Mouse (Mus musculus) stomach, embryonic 14.5 days (tissue): ENCODE results near the gene Wdr70. TPM values are rescaled to one million over a fixed set of nuclear protein-coding genes. Genes with fewer than 3 reads are reported as not detected.

Experiments used
- ATAC-seq: fragments of 200-750 bp; cut with Nextera tagmentation; 2 replicates; pipeline ENCODE4 v1.8.0; 2017; ENCODE audit warnings: low read depth, moderate TSS enrichment; ENCODE audit not compliant: insufficient number of reproducible peaks, insufficient read depth, low FRiP score
- H3K27ac ChIP-seq: fragments of 300-500 bp; sonication (generic); 2 replicates; pipeline ENCODE4 v1.5.1; 2014; ENCODE audit warnings: mild to moderate bottlenecking, low read length, moderate library complexity, mixed read lengths
- H3K27me3 ChIP-seq: fragments of 300-500 bp; sonication (generic); 2 replicates; pipeline ENCODE4 v1.6.1; 2014; ENCODE audit warnings: low read length, control low read depth, mixed read lengths; ENCODE audit not compliant: control insufficient read depth, insufficient read depth
- H3K36me3 ChIP-seq: fragments of 300-500 bp; sonication (generic); 2 replicates; pipeline ENCODE4 v1.6.1; 2014; ENCODE audit warnings: mild to moderate bottlenecking, control low read depth, low read length, moderate library complexity, mixed read lengths; ENCODE audit not compliant: control insufficient read depth, insufficient read depth
- H3K4me1 ChIP-seq: fragments of 300-500 bp; sonication (generic); 2 replicates; pipeline ENCODE4 v1.6.1; 2014; ENCODE audit warnings: low read length, control low read depth, mixed read lengths; ENCODE audit not compliant: control insufficient read depth, insufficient read depth
- H3K4me2 ChIP-seq: fragments of 300-500 bp; sonication (generic); replicated peaks from 2 replicates; pipeline ENCODE4 v1.6.1; 2014; ENCODE audit warnings: low read depth, low read length, control low read depth
- H3K4me3 ChIP-seq: fragments of 300-500 bp; sonication (generic); 2 replicates; pipeline ENCODE4 v1.5.1; 2014; ENCODE audit warnings: low read depth, low read length, control low read depth
- H3K9ac ChIP-seq: fragments of 300-500 bp; sonication (generic); replicated peaks from 2 replicates; pipeline ENCODE4 v1.6.1; 2014; ENCODE audit warnings: low read depth, mild to moderate bottlenecking, control low read depth, low read length, moderate library complexity, mixed read lengths
- H3K9me3 ChIP-seq: fragments of 300-500 bp; sonication (generic); 2 replicates; pipeline ENCODE4 v1.6.1; 2016; ENCODE audit warnings: low read depth, low read length, control low read depth; ENCODE audit not compliant: control insufficient read depth
- WGBS: fragments of 180-500 bp; shearing (Covaris S2); extraction: QIAGEN DNeasy Blood & Tissue Kit; methylation state at CpG from one replicate; pipeline ENCODE4 v1.1.7; 2014; 5-methylcytosine and 5-hydroxymethylcytosine counted together
- polyA plus RNA-seq: library from polyadenylated mRNA; unstranded; fragments of >200 nt; fragmentation: Nextera tagmentation; extraction: Ambion mirVana; gene quantifications from 2 replicates; pipeline ENCODE4 v1.2.1, GENCODE M21; 2014

Wdr70 gene
- polyA plus RNA-seq, 1 experiment from 2014 or later, result 59.1 TPM

- Histone ChIP-seq H3K9ac (no peak overlapping the region), H3K9me3 (no peaks in the 10 kb centered on the region), H3K36me3 (no peaks in the 10 kb centered on the region), H3K27me3 (no peaks in the 10 kb centered on the region), H3K4me1 (no peaks in the 10 kb centered on the region), H3K4me3 (no peak overlapping the region), H3K27ac (no peak overlapping the region), H3K4me2 (no peak overlapping the region)
- WGBS, result 91% methylated on average over 11 of the region's 11 CpGs
- no peak for ATAC-seq
Measured at GRCm38 (mm10) chr15:7884181-7884580, 214.8 kb downstream of the Wdr70 start.

- H3K4me1 ChIP-seq, result 0 out of 2 replicates have a peak, but pooled peaks cover 3% of the 10 kb centered on the region
- H3K9ac ChIP-seq, result no peak overlapping the region
- no peak overlapping the region for H3K4me2 ChIP-seq
- H3K36me3 ChIP-seq, result no peaks in the 10 kb centered on the region; the same call in 1 of the 2 replicates
- H3K9me3 ChIP-seq, result no peaks in the 10 kb centered on the region
- 58% methylated on average over 7 of the region's 7 CpGs for WGBS
- H3K27me3 ChIP-seq, result no peaks in the 10 kb centered on the region
- H3K27ac ChIP-seq, result no peak overlapping the region
- ATAC-seq, result no peak
- H3K4me3 ChIP-seq, result no peak overlapping the region
Measured at GRCm38 (mm10) chr15:7879956-7880355, 219.1 kb downstream of the Wdr70 start.

- H3K4me2 ChIP-seq, result no peak overlapping the region
- H3K36me3 ChIP-seq, result no peaks in the 10 kb centered on the region; the same call in 1 of the 2 replicates
- no peak for ATAC-seq
- no peaks in the 10 kb centered on the region for H3K9me3 ChIP-seq
- H3K27ac ChIP-seq, result no peak overlapping the region
- no peaks in the 10 kb centered on the region for H3K27me3 ChIP-seq
- H3K4me3 ChIP-seq, result no peak overlapping the region
- H3K4me1 ChIP-seq, result peaks cover 6% of the 10 kb centered on the region; the same call in 1 of the 2 replicates
- WGBS, result 81% methylated on average over 10 of the region's 10 CpGs
- H3K9ac ChIP-seq, result no peak overlapping the region
Measured at GRCm38 (mm10) chr15:7878861-7879260, 220.1 kb downstream of the Wdr70 start.

GRCm38 (mm10) chr15:7877560-7878467 is 221.2 kb downstream of the Wdr70 start:
- no peaks in the 10 kb centered on the region for H3K27me3 ChIP-seq
- no peak overlapping the region for H3K27ac ChIP-seq
- H3K4me2 ChIP-seq, result no peak overlapping the region
- H3K4me3 ChIP-seq, result no peak overlapping the region
- no peaks in the 10 kb centered on the region; the same call in 1 of the 2 replicates for H3K36me3 ChIP-seq
- H3K4me1 ChIP-seq, result peaks cover 6% of the 10 kb centered on the region; the same call in 1 of the 2 replicates
- H3K9me3 ChIP-seq, result no peaks in the 10 kb centered on the region
- no peak for ATAC-seq
- no peak overlapping the region for H3K9ac ChIP-seq
- 69% methylated on average over 22 of the region's 22 CpGs for WGBS

GRCm38 (mm10) chr15:7875879-7876278 is 223.1 kb downstream of the Wdr70 start:
- Histone ChIP-seq H3K9me3 (no peaks in the 10 kb centered on the region), H3K36me3 (no peaks in the 10 kb centered on the region; the same call in 1 of the 2 replicates), H3K27me3 (no peaks in the 10 kb centered on the region), H3K4me1 (peaks cover 6% of the 10 kb centered on the region; the same call in 1 of the 2 replicates), H3K4me2 (no peak overlapping the region), H3K4me3 (no peak overlapping the region), H3K27ac (no peak overlapping the region), H3K9ac (no peak overlapping the region)
- no peak for ATAC-seq
- 78% methylated on average over 6 of the region's 6 CpGs for WGBS

GRCm38 (mm10) chr15:7872473-7872872 is 226.5 kb downstream of the Wdr70 start:
- Histone ChIP-seq H3K4me2 (no peak overlapping the region), H3K4me1 (peaks cover 3% of the 10 kb centered on the region; the same call in 1 of the 2 replicates), H3K27me3 (no peaks in the 10 kb centered on the region), H3K36me3 (no peaks in the 10 kb centered on the region), H3K27ac (no peak overlapping the region), H3K9ac (no peak overlapping the region), H3K4me3 (no peak overlapping the region), H3K9me3 (no peaks in the 10 kb centered on the region)
- ATAC-seq, result no peak
- WGBS, result 65% methylated on average over 5 of the region's 5 CpGs

- no peak overlapping the region for H3K9ac ChIP-seq
- H3K36me3 ChIP-seq, result no peaks in the 10 kb centered on the region
- no peaks in the 10 kb centered on the region for H3K4me1 ChIP-seq
- H3K27ac ChIP-seq, result no peak overlapping the region
- 89% methylated on average over 3 of the region's 3 CpGs for WGBS
- no peaks in the 10 kb centered on the region for H3K27me3 ChIP-seq
- no peak overlapping the region for H3K4me2 ChIP-seq
- no peak for ATAC-seq
- H3K9me3 ChIP-seq, result no peaks in the 10 kb centered on the region
- H3K4me3 ChIP-seq, result no peak overlapping the region
Measured at GRCm38 (mm10) chr15:7865305-7865704, 233.7 kb downstream of the Wdr70 start.

- Histone ChIP-seq H3K4me3 (no peak overlapping the region), H3K27ac (no peak overlapping the region), H3K36me3 (no peaks in the 10 kb centered on the region), H3K9ac (no peak overlapping the region), H3K27me3 (no peaks in the 10 kb centered on the region), H3K9me3 (no peaks in the 10 kb centered on the region), H3K4me2 (no peak overlapping the region), H3K4me1 (no peaks in the 10 kb centered on the region)
- 64% methylated on average over 5 of the region's 5 CpGs for WGBS
- ATAC-seq, result no peak
Measured at GRCm38 (mm10) chr15:7863328-7863727, 235.7 kb downstream of the Wdr70 start.
